24 mouse cellular contexts compared by ENCODE assay signal in genomic region chr16:38612646-38613045, GRCm38 (mm10). TPM values are rescaled to one million over a fixed set of nuclear protein-coding genes. Genes with fewer than 3 reads are reported as not detected.
DNase-seq lines count a peak whose midpoint lies in the region; ATAC-seq and TF ChIP-seq lines count a peak whose summit lies in the region.
"Had no signal": no experiment of that assay in that cellular context is flagged by ENCODE, and none has a peak within 500 bp of the region (broad histone marks: within the 10 kb centered on the region; RNA-seq: fewer than 3 reads in every experiment).

No protein-coding gene starts in this region.

- no peaks in the 10 kb centered on the region for H3K4me1 ChIP-seq in hindbrain, embryonic 14.5 days (replicated peaks; ENCODE audit: control insufficient read depth, insufficient read depth, low read length)
- no peaks in the 10 kb centered on the region; the same call in 1 of the 2 replicates for H3K4me1 ChIP-seq in hindbrain, embryonic 16.5 days (ENCODE audit: control insufficient read depth, insufficient read depth, low read depth, low read length)
- no peaks in the 10 kb centered on the region for H3K4me1 ChIP-seq in lung, postnatal 0 days (ENCODE audit: insufficient read depth, low read depth, low read length)
- no peaks in the 10 kb centered on the region for H3K4me1 ChIP-seq in stomach, postnatal 0 days (replicated peaks; ENCODE audit: control insufficient read depth, insufficient read depth)
- H3K4me1 ChIP-seq: liver, embryonic 13.5 days; midbrain, embryonic 12.5 days; neural tube, embryonic 12.5 days had no signal

- H3K4me3 ChIP-seq in hindbrain, embryonic 14.5 days (replicated peaks; ENCODE audit: low read length), result no peak overlapping the region
- H3K4me3 ChIP-seq in hindbrain, embryonic 16.5 days (ENCODE audit: low read length), result no peak overlapping the region
- no peak overlapping the region for H3K4me3 ChIP-seq in lung, postnatal 0 days (ENCODE audit: low read depth, low read length)
- no peak overlapping the region for H3K4me3 ChIP-seq in stomach, postnatal 0 days (ENCODE audit: low read depth, low read length)
- H3K4me3 ChIP-seq: layer of hippocampus, adult 2 months; liver, embryonic 13.5 days; midbrain, embryonic 12.5 days; neural tube, embryonic 12.5 days had no signal

- H3K27me3 ChIP-seq in hindbrain, embryonic 14.5 days (ENCODE audit: control insufficient read depth, insufficient read depth, low read length), result no peaks in the 10 kb centered on the region
- no peaks in the 10 kb centered on the region for H3K27me3 ChIP-seq in hindbrain, embryonic 16.5 days (replicated peaks; ENCODE audit: control insufficient read depth, insufficient read depth, low read length)
- H3K27me3 ChIP-seq in lung, postnatal 0 days (replicated peaks; ENCODE audit: insufficient read depth, low read length), result no peaks in the 10 kb centered on the region
- H3K27me3 ChIP-seq in stomach, postnatal 0 days (ENCODE audit: control insufficient read depth, insufficient read depth, low read length), result no peaks in the 10 kb centered on the region
- H3K27me3 ChIP-seq: liver, embryonic 13.5 days; midbrain, embryonic 12.5 days; neural tube, embryonic 12.5 days had no signal

- peaks cover 11% of the 10 kb centered on the region; the same call in 1 of the 2 replicates for H3K36me3 ChIP-seq in hindbrain, embryonic 14.5 days (replicated peaks; ENCODE audit: control insufficient read depth, insufficient read depth)
- no peaks in the 10 kb centered on the region; the same call in 1 of the 2 replicates for H3K36me3 ChIP-seq in hindbrain, embryonic 16.5 days (ENCODE audit: control insufficient read depth, insufficient read depth, low read length)
- H3K36me3 ChIP-seq in lung, postnatal 0 days (ENCODE audit: insufficient read depth, low read length), result peaks cover 53% of the 10 kb centered on the region
- peaks cover 4% of the 10 kb centered on the region; the same call in 1 of the 2 replicates for H3K36me3 ChIP-seq in stomach, postnatal 0 days (ENCODE audit: control insufficient read depth, insufficient read depth, low read length)
- H3K36me3 ChIP-seq: midbrain, embryonic 12.5 days; neural tube, embryonic 12.5 days had no signal

- 74% methylated on average over 5 of the region's 5 CpGs for WGBS in hindbrain, embryonic 14.5 days
- 72% methylated on average over 5 of the region's 5 CpGs for WGBS in hindbrain, embryonic 16.5 days
- 52% methylated on average over 5 of the region's 5 CpGs for WGBS in lung, postnatal 0 days
- 26% methylated on average over 5 of the region's 5 CpGs for WGBS in stomach, postnatal 0 days

- no peak for ATAC-seq in hindbrain, embryonic 14.5 days (ENCODE audit: low FRiP score)
- ATAC-seq in hindbrain, embryonic 16.5 days, result no peak
- ATAC-seq in lung, postnatal 0 days, result no peak
- ATAC-seq in stomach, postnatal 0 days (ENCODE audit: low FRiP score, low TSS enrichment), result peak; percentile 60; the same call in 1 of the 2 replicates
- ATAC-seq: forebrain, embryonic 14.5 days; intestine, embryonic 16.5 days had no signal

- H3K27ac ChIP-seq in hindbrain, embryonic 14.5 days, result no peak overlapping the region
- no peak overlapping the region for H3K27ac ChIP-seq in hindbrain, embryonic 16.5 days (ENCODE audit: low read depth, low read length)
- H3K27ac ChIP-seq in lung, postnatal 0 days (ENCODE audit: low read length), result no peak overlapping the region
- 0 out of 2 replicates have a peak overlapping the region, but pooled peaks have one; percentile 49 for H3K27ac ChIP-seq in stomach, postnatal 0 days (replicated peaks)
- H3K27ac ChIP-seq: layer of hippocampus, adult 2 months; liver, embryonic 13.5 days; midbrain, embryonic 12.5 days; neural tube, embryonic 12.5 days had no signal

- no peak overlapping the region for H3K9ac ChIP-seq in hindbrain, embryonic 14.5 days
- no peak overlapping the region for H3K9ac ChIP-seq in hindbrain, embryonic 16.5 days (ENCODE audit: low read depth, low read length)
- no peak overlapping the region for H3K9ac ChIP-seq in lung, postnatal 0 days (replicated peaks; ENCODE audit: low read depth)
- H3K9ac ChIP-seq in stomach, postnatal 0 days (ENCODE audit: low read length), result no peak overlapping the region
- H3K9ac ChIP-seq: liver, embryonic 13.5 days; midbrain, embryonic 12.5 days; neural tube, embryonic 12.5 days had no signal

- H3K4me2 ChIP-seq in hindbrain, embryonic 14.5 days (replicated peaks), result no peak overlapping the region
- H3K4me2 ChIP-seq in hindbrain, embryonic 16.5 days (ENCODE audit: low read length), result no peak overlapping the region
- no peak overlapping the region for H3K4me2 ChIP-seq in lung, postnatal 0 days (replicated peaks; ENCODE audit: low read depth, low read length)
- H3K4me2 ChIP-seq in stomach, postnatal 0 days (replicated peaks; ENCODE audit: low read depth), result no peak overlapping the region
- H3K4me2 ChIP-seq: heart, embryonic 11.5 days; liver, embryonic 13.5 days; midbrain, embryonic 12.5 days; neural tube, embryonic 12.5 days had no signal

- H3K9me3 ChIP-seq in hindbrain, embryonic 14.5 days (ENCODE audit: control insufficient read depth, low read length), result no peaks in the 10 kb centered on the region
- no peaks in the 10 kb centered on the region for H3K9me3 ChIP-seq in hindbrain, embryonic 16.5 days (ENCODE audit: control insufficient read depth, low read length)
- H3K9me3 ChIP-seq in lung, postnatal 0 days (ENCODE audit: low read length), result no peaks in the 10 kb centered on the region
- no peaks in the 10 kb centered on the region for H3K9me3 ChIP-seq in stomach, postnatal 0 days (ENCODE audit: control insufficient read depth, low read length)
- H3K9me3 ChIP-seq: midbrain, embryonic 12.5 days; neural tube, embryonic 12.5 days had no signal

- DNase-seq in hindbrain, embryonic 14.5 days (ENCODE audit: low spot score), result peak; percentile 31
- peak; percentile 37 for DNase-seq in lung, postnatal 0 days (ENCODE audit: low spot score)
- DNase-seq in lung, postnatal 36 days, result no peak
- peak; percentile 76 for DNase-seq in gonadal fat pad, adult 2 months (ENCODE audit: low read depth)
- DNase-seq in stomach, postnatal 0 days (ENCODE audit: low spot score), result no peak
- no peak for DNase-seq in embryo, embryonic 9.5 days (ENCODE audit: extremely low spot score)
- no peak for DNase-seq in left cerebral cortex, adult 8-10 months (ENCODE audit: low spot score in 2 of 2)
- DNase-seq: adrenal gland, postnatal 25 days; cerebellum, adult 18-20 months; cerebellum, postnatal 25 days; embryo, embryonic 11 days; heart, postnatal 10 days; kidney, postnatal 14 days; left cerebral cortex, postnatal 4 days; liver, embryonic 13.5 days; spleen, adult 18-20 months; thymus, postnatal 14 days had no signal

- TF ChIP-seq CTCF in lung, postnatal 0 days (IDR thresholded peaks at IDR 0.05), result no peak
- no peak for TF ChIP-seq CTCF in stomach, postnatal 0 days (IDR thresholded peaks at IDR 0.05; ENCODE audit: low read depth)

- TF ChIP-seq EP300 in lung, postnatal 0 days (IDR thresholded peaks at IDR 0.05), result no peak
- no peak for TF ChIP-seq EP300 in stomach, postnatal 0 days (optimal IDR thresholded peaks at IDR 0.05)

RNA-seq across cellular contexts. Expression of gene Tmem39a, which starts 54.1 kb away (rescaled TPM):
- polyA plus RNA-seq in hindbrain, embryonic 14.5 days (2014; fragmentation: Nextera tagmentation; extraction: Ambion mirVana), result 33.2 and 45.9 TPM in 2 replicates
- polyA plus RNA-seq in hindbrain, embryonic 16.5 days (2015; fragmentation: Nextera tagmentation; extraction: Ambion mirVana), result 32.0 and 37.0 TPM in 2 replicates
- 45.2 and 45.9 TPM in 2 replicates for polyA plus RNA-seq in lung, postnatal 0 days (2015; fragmentation: Nextera tagmentation; extraction: Ambion mirVana)
- 120 and 138 TPM in 2 replicates for polyA plus RNA-seq in gonadal fat pad, adult 2 months (2012; rRNA removed)
- polyA plus RNA-seq in stomach, postnatal 0 days (2015; fragmentation: Nextera tagmentation; extraction: Ambion mirVana), result 44.6 and 48.9 TPM in 2 replicates
- 10 to 100 TPM; 18.8 to 27.1 (median 22.8) TPM for total RNA-seq in left cerebral cortex, adult 8-10 months (2022)

Comparison
In these comparisons a context has a peak if more than half of its experiments do, and no peak if none do; other contexts are left out.
1. DNase-seq: peak in hindbrain, embryonic 14.5 days (single experiment), lung, postnatal 0 days (single experiment) and gonadal fat pad, adult 2 months (single experiment); none in lung, postnatal 36 days (single experiment), stomach, postnatal 0 days (single experiment), embryo, embryonic 9.5 days (single experiment) and left cerebral cortex, adult 8-10 months (0 of 2).